Mouse (Mus musculus): Measurements from ENCODE around the gene Agap2.

Gene Agap2

GRCm38 (mm10) chr10:127100414-127100813 lies 25.3 kb downstream of the Agap2 start:
- DNase-seq (ENCODE audit: low spot score in 2 of 2): no peak

GRCm38 (mm10) chr10:127101151-127101550 lies 26.1 kb downstream of the Agap2 start:
- no peak for DNase-seq (ENCODE audit: low spot score in 2 of 2)

GRCm38 (mm10) chr10:127103631-127104030 lies 28.5 kb downstream of the Agap2 start:
- no peak for DNase-seq (ENCODE audit: low spot score in 2 of 2)

- DNase-seq (ENCODE audit: low spot score in 2 of 2): no peak
Observed at GRCm38 (mm10) chr10:127107563-127108261, 32.6 kb downstream of the Agap2 start.

GRCm38 (mm10) chr10:127108262-127108583 lies 33.1 kb downstream of the Agap2 start:
- DNase-seq (ENCODE audit: low spot score in 2 of 2): no peak

GRCm38 (mm10) chr10:127111001-127111887 lies 36.2 kb downstream of the Agap2 start:
- no peak for DNase-seq (ENCODE audit: low spot score in 2 of 2)

GRCm38 (mm10) chr10:127114408-127114807 lies 39.3 kb downstream of the Agap2 start:
- DNase-seq (ENCODE audit: low spot score in 2 of 2): no peak

- DNase-seq (ENCODE audit: low spot score in 2 of 2): no peak
Observed at GRCm38 (mm10) chr10:127115068-127115467, 40.0 kb downstream of the Agap2 start.

GRCm38 (mm10) chr10:127118470-127118869 lies 43.4 kb downstream of the Agap2 start:
- DNase-seq (ENCODE audit: low spot score in 2 of 2): no peak

- DNase-seq (ENCODE audit: low spot score in 2 of 2): no peak
Observed at GRCm38 (mm10) chr10:127119229-127119628, 44.1 kb downstream of the Agap2 start.

GRCm38 (mm10) chr10:127120301-127121065 lies 45.4 kb downstream of the Agap2 start:
- DNase-seq (ENCODE audit: low spot score in 2 of 2): no peak

GRCm38 (mm10) chr10:127121066-127121477 lies 46.0 kb downstream of the Agap2 start, which contains the start of gene Os9:
Gene Os9 (minus strand): TSS chr10:127121131.
- peak; percentile 97 to 98 for DNase-seq (ENCODE audit: low spot score in 2 of 2)

GRCm38 (mm10) chr10:127122018-127122417 lies 46.9 kb downstream of the Agap2 start:
- DNase-seq (ENCODE audit: low spot score in 2 of 2): no peak

GRCm38 (mm10) chr10:127122784-127123435 lies 47.8 kb downstream of the Agap2 start:
- peak; percentile 53 to 55 for DNase-seq (ENCODE audit: low spot score in 2 of 2)

- DNase-seq (ENCODE audit: low spot score in 2 of 2): peak; percentile 59 to 62
Observed at GRCm38 (mm10) chr10:127123436-127123805, 48.3 kb downstream of the Agap2 start.

- no peak for DNase-seq (ENCODE audit: low spot score in 2 of 2)
Observed at GRCm38 (mm10) chr10:127125210-127126001, 50.3 kb downstream of the Agap2 start.

GRCm38 (mm10) chr10:127126579-127126978 lies 51.5 kb downstream of the Agap2 start:
- no peak for DNase-seq (ENCODE audit: low spot score in 2 of 2)

- no peak for DNase-seq (ENCODE audit: low spot score in 2 of 2)
Observed at GRCm38 (mm10) chr10:127127711-127128279, 52.7 kb downstream of the Agap2 start.

GRCm38 (mm10) chr10:127129431-127129830 lies 54.3 kb downstream of the Agap2 start:
- no peak for DNase-seq (ENCODE audit: low spot score in 2 of 2)

GRCm38 (mm10) chr10:127132469-127132868 lies 57.4 kb downstream of the Agap2 start:
- DNase-seq (ENCODE audit: low spot score in 2 of 2): no peak

Data from right cerebral cortex, postnatal 36 days (tissue).